Mouse (Mus musculus): Measurements from ENCODE around the gene Hoxb7. TPM values are rescaled to one million over a fixed set of nuclear protein-coding genes. Genes with fewer than 3 reads are reported as not detected.

The Hoxb7 gene
- total RNA-seq, 2 experiments from 2014 or later: 0.28 to 1.1 TPM

DNA sequence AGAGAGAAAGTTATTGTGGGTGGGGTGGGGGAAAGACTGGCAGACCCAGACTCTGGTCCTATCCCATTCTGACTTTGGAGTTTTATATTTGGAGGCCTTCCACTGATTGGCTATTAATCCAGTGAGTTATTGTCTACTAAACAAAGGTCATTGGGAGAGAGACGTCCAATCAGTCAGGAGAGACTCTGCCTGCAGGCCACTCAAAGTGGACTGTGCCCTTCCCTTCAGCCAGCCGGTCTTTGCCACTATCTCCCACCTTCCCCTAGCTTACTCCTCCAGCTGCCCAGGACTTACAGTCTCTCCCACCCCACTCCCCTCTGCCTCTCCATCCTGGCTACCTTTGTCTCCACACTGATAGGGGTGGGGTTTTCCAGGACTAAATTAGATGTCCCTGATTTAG lies 50.2 kb downstream of the Hoxb7 start:
- DNase-seq: no peak

DNA sequence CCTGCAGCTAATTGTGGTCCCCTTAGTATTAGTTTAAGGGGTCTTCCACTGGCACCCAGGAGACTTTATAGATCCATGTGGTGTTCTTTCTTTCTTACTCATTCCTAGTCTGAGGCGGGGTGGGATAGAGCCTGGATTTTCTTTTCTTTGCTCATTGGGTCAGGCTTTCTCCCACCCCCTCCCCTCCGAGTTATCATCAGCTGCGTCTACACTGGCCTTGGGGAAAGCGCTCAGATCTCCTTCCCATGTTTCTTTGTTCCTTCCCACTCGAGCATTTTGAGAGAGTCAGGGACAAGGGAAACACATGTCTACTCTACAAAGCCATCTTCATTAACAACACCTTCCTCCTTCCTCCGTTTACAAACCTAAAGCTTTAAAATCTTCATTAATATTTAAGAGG lies 50.6 kb downstream of the Hoxb7 start:
- no peak for DNase-seq

- DNase-seq: no peak
Observed at GRCm38 (mm10) chr11:96338957-96339855, 52.8 kb downstream of the Hoxb7 start.

Small RNAs within 50 kb of the gene (microRNA-seq; reads per million reads assigned to microRNA genes)
- gene Mir10a (ENCODE audit: borderline replicate concordance in 2 of 2): 5,674 to 7,325 reads per million in 2 experiments
- gene Mir196a-1 (ENCODE audit: borderline replicate concordance in 2 of 2): 5.0 to 12.5 reads per million in 2 experiments

Other genes with a start within 250 kb of the Hoxb7 start
- 10 to 100 TPM; 15.0 to 15.6 TPM for gene Ube2z, start 221.2 kb upstream of the Hoxb7 start, total RNA-seq (2021)
- 1,000 to 10,000 TPM; 1,455 to 1,686 TPM for gene Atp5g1, start 211.0 kb upstream of the Hoxb7 start, total RNA-seq (2021)
- not detected for gene Calcoco2, start 174.7 kb upstream of the Hoxb7 start, total RNA-seq (2021)
- gene Ttll6, start 152.8 kb upstream of the Hoxb7 start, total RNA-seq (2021): not detected
- gene Hoxb13, start 92.3 kb upstream of the Hoxb7 start, total RNA-seq (2021): not detected
- under 1 TPM; 0.15 to 0.19 TPM for gene Hoxb9, start 15.2 kb upstream of the Hoxb7 start, total RNA-seq (2021)
- under 1 TPM; 0.28 to 0.46 TPM for gene Hoxb8, start 4.7 kb upstream of the Hoxb7 start, total RNA-seq (2021)
- gene Hoxb6, start 5.9 kb downstream of the Hoxb7 start, total RNA-seq (2021): under 1 TPM; 0.31 to 0.62 TPM
- gene Hoxb5, start 16.7 kb downstream of the Hoxb7 start, total RNA-seq (2021): under 1 TPM; 0.38 to 0.64 TPM
- gene Hoxb4, start 31.6 kb downstream of the Hoxb7 start, total RNA-seq (2021): under 1 TPM; 0.24 to 0.38 TPM
- under 1 TPM; 0.43 to 0.78 TPM for gene Hoxb3, start 36.7 kb downstream of the Hoxb7 start, total RNA-seq (2021)
- gene Hoxb2, start 63.9 kb downstream of the Hoxb7 start, total RNA-seq (2021): under 1 TPM; 0.15 to 0.24 TPM
- not detected for gene Hoxb1, start 79.1 kb downstream of the Hoxb7 start, total RNA-seq (2021)
- under 1 TPM in 1 of 2 experiments, not detected in 1; 0.24 TPM for gene Skap1, start 178.0 kb downstream of the Hoxb7 start, total RNA-seq (2021)

All from gastrocnemius, postnatal 25 days (tissue).